Mouse (Mus musculus): ENCODE results near the gene Rrp15.

- TF ChIP-seq CTCF (IDR thresholded peaks at IDR 0.05; ENCODE audit: low read depth) (peak; percentile 43), EP300 (optimal IDR thresholded peaks at IDR 0.05) (no peak)
Measured at GRCm38 (mm10) chr1:186705203-186705914, 43.8 kb downstream of the Rrp15 start.
